Mouse (Mus musculus) forebrain, embryonic 16.5 days (tissue): ENCODE results near the gene Ifrd2. TPM values are rescaled to one million over a fixed set of nuclear protein-coding genes. Genes with fewer than 3 reads are reported as not detected.
A peak's percentile ranks its signal among the peaks of the same experiment; 100 is the strongest.
"Not testable (repeated sequence)": the region's sequence is repeated elsewhere in the genome, so short reads cannot be mapped to it uniquely, and the experiment has no call there.

Experiments used
- ATAC-seq: fragments of 200-750 bp; cut with Nextera tagmentation; 2 replicates; pipeline ENCODE4 v1.8.0; 2017; ENCODE audit warnings: mild to moderate bottlenecking, moderate library complexity
- H3K27ac ChIP-seq: fragments of 300-500 bp; sonication (generic); 2 replicates; pipeline ENCODE4 v1.5.1; 2014; ENCODE audit warnings: low read length, control low read depth
- H3K27me3 ChIP-seq: fragments of 300-500 bp; sonication (generic); replicated peaks from 2 replicates; pipeline ENCODE4 v1.6.1; 2014; ENCODE audit warnings: low read length; ENCODE audit not compliant: control insufficient read depth, insufficient read depth
- H3K36me3 ChIP-seq: fragments of 300-500 bp; sonication (generic); 2 replicates; pipeline ENCODE4 v1.6.1; 2014; ENCODE audit not compliant: control insufficient read depth, insufficient read depth
- H3K4me1 ChIP-seq: fragments of 300-500 bp; sonication (generic); replicated peaks from 2 replicates; pipeline ENCODE4 v1.6.1; 2014; ENCODE audit warnings: low read length; ENCODE audit not compliant: control insufficient read depth, insufficient read depth
- H3K4me2 ChIP-seq: fragments of 300-500 bp; sonication (generic); 2 replicates; pipeline ENCODE4 v1.6.1; 2014; ENCODE audit warnings: mild to moderate bottlenecking, low read length, control low read depth
- H3K4me3 ChIP-seq: fragments of 300-500 bp; sonication (generic); replicated peaks from 2 replicates; pipeline ENCODE4 v1.5.1; 2014; ENCODE audit warnings: mild to moderate bottlenecking, low read length, control low read depth
- H3K9ac ChIP-seq: fragments of 300-500 bp; sonication (generic); replicated peaks from 2 replicates; pipeline ENCODE4 v1.6.1; 2014; ENCODE audit warnings: low read depth, low read length, control low read depth
- H3K9me3 ChIP-seq: fragments of 300-500 bp; sonication (generic); 2 replicates; pipeline ENCODE4 v1.6.1; 2016; ENCODE audit warnings: low read length; ENCODE audit not compliant: control insufficient read depth
- WGBS: fragments of 180-500 bp; shearing (Covaris S2); extraction: QIAGEN DNeasy Blood & Tissue Kit; methylation state at CpG from one replicate; pipeline ENCODE4 v1.1.7; 2014; 5-methylcytosine and 5-hydroxymethylcytosine counted together
- polyA plus RNA-seq: library from polyadenylated mRNA; unstranded; fragments of >200 nt; fragmentation: Nextera tagmentation; extraction: Ambion mirVana; gene quantifications from 2 replicates; pipeline ENCODE4 v1.2.1, GENCODE M21; 2015

Gene Ifrd2
- polyA plus RNA-seq, 1 experiment from 2014 or later, result 16.8 TPM

DNA sequence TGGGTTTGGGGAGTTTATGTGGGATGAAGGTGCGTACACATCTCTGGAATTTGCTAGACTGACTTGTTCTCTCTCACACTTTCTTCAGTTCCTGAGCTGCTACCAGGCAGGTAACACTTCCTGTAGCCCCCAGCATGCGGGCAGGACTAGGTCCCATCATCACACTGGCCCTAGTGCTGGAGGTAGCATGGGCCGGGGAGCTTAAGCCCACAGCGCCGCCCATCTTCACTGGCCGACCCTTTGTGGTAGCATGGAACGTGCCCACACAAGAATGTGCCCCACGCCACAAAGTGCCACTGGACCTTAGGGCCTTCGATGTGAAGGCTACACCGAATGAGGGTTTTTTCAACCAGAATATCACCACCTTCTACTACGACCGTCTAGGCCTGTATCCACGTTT is 17.4 kb upstream of the Ifrd2 start:
- H3K9me3 ChIP-seq, result no peaks in the 10 kb centered on the region
- 34% methylated on average over 13 of the region's 13 CpGs for WGBS
- H3K27me3 ChIP-seq, result no peaks in the 10 kb centered on the region
- H3K4me2 ChIP-seq, result peak overlapping the region; percentile 95
- H3K4me1 ChIP-seq, result peaks cover 38% of the 10 kb centered on the region
- no peak overlapping the region for H3K27ac ChIP-seq
- peak overlapping the region; percentile 88 for H3K9ac ChIP-seq
- H3K4me3 ChIP-seq, result peak overlapping the region; percentile 83
- H3K36me3 ChIP-seq, result peaks cover 28% of the 10 kb centered on the region
- ATAC-seq, result no peak

DNA sequence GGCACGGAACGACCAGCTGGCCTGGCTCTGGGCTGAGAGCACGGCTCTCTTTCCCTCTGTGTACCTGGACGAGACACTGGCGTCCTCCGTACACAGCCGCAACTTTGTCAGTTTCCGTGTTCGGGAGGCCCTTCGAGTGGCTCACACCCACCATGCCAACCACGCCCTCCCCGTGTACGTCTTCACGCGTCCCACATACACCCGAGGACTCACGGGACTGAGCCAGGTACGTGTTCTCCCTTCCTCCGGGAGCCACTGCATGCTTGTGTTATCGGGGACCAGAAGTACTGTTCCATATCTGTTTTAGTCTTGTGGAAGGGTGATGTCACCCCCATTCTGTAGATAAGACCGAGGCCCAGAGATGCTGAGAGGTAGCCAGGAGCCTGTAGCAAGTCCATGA is 16.6 kb upstream of the Ifrd2 start:
- Histone ChIP-seq H3K4me3 (no peak overlapping the region), H3K27me3 (no peaks in the 10 kb centered on the region), H3K36me3 (peaks cover 27% of the 10 kb centered on the region), H3K4me2 (peak overlapping the region; percentile 95), H3K9ac (peak overlapping the region; percentile 88; the same call in 1 of the 2 replicates), H3K9me3 (no peaks in the 10 kb centered on the region), H3K27ac (no peak overlapping the region), H3K4me1 (peaks cover 38% of the 10 kb centered on the region)
- ATAC-seq, result no peak
- WGBS, result 94% methylated on average over 21 of the region's 21 CpGs

DNA sequence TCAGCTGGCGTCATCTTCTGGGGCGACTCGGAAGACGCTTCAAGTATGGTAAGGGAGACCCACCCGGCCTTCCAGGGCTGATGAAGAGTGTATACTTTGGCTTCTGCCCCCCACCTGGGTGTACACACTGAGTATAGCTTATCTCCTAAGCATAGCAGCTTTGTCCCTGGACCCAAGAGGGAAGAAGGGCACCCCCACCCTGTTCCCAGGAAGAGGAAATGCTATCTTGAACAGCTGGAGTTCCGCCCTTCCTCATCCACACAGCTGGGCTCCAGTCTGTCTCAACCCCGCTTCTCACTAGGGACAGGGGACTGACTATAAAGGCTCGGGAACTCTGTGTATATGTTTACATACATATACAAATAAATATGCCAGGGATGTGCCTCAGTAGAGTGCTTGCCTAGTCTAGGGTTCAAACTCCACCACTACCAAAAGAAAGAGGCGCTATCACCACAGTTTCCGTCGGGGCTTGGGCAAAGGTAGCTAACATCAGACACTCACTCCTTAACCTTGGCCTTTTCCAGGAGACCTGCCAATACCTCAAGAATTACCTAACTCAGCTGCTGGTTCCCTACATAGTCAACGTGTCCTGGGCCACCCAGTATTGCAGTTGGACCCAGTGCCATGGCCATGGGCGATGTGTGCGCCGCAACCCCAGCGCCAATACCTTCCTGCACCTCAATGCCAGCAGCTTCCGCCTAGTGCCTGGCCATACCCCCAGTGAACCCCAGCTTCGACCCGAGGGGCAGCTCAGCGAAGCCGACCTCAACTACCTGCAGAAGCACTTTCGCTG is 15.7 kb upstream of the Ifrd2 start:
- H3K4me1 ChIP-seq, result peaks cover 38% of the 10 kb centered on the region
- ATAC-seq, result no peak
- H3K4me2 ChIP-seq, result no peak overlapping the region
- H3K27ac ChIP-seq, result no peak overlapping the region
- no peaks in the 10 kb centered on the region for H3K9me3 ChIP-seq
- 95% methylated on average over 22 of the region's 22 CpGs for WGBS
- H3K4me3 ChIP-seq, result no peak overlapping the region
- H3K9ac ChIP-seq, result no peak overlapping the region
- H3K27me3 ChIP-seq, result no peaks in the 10 kb centered on the region
- H3K36me3 ChIP-seq, result peaks cover 27% of the 10 kb centered on the region

DNA sequence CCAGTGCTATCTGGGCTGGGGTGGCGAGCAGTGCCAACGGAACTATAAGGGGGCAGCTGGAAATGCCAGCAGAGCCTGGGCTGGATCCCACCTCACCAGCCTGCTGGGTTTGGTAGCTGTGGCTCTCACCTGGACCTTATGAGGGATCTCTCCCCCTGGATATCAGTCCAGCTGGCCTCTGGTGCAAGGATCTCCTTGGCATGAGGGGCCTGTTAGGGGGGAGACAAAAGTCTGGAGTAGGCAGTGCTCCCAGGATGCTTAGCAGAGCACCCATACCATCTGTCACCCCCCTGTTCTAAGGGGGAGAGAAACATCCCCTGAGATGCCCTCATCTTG is 15.1 kb upstream of the Ifrd2 start:
- no peaks in the 10 kb centered on the region for H3K27me3 ChIP-seq
- no peak overlapping the region for H3K4me2 ChIP-seq
- WGBS, result 92% methylated on average over 2 of the region's 2 CpGs
- H3K36me3 ChIP-seq, result peaks cover 27% of the 10 kb centered on the region
- no peaks in the 10 kb centered on the region for H3K9me3 ChIP-seq
- no peak overlapping the region for H3K4me3 ChIP-seq
- H3K9ac ChIP-seq, result no peak overlapping the region
- no peak for ATAC-seq
- no peak overlapping the region for H3K27ac ChIP-seq
- H3K4me1 ChIP-seq, result peaks cover 41% of the 10 kb centered on the region

DNA sequence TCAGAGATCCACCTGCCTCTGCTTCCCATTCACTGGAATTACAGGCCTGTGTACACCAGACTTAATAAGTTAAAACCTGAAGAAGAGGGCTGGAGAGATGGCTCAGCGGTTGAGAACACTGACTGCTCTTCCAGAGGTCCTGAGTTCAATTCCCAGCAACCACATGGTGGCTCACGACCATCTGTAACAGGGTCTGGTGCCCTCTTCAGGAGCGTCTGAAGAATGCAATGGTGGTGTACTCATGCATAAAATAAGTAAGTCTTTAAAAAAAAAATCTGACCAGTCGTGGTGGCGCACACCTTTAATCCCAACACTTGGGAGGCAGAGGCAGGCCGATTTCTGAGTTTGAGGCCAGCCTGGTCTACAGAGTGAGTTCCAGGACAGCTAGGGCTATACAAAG is 13.7 kb upstream of the Ifrd2 start:
- H3K4me2 ChIP-seq, H3K9me3 ChIP-seq, H3K9ac ChIP-seq, H3K27ac ChIP-seq, H3K4me3 ChIP-seq, H3K27me3 ChIP-seq, ATAC-seq: not testable (repeated sequence)
- 80% methylated on average over 6 of the region's 6 CpGs for WGBS
- H3K4me1 ChIP-seq, result peaks cover 32% of the 10 kb centered on the region
- peaks cover 27% of the 10 kb centered on the region for H3K36me3 ChIP-seq

DNA sequence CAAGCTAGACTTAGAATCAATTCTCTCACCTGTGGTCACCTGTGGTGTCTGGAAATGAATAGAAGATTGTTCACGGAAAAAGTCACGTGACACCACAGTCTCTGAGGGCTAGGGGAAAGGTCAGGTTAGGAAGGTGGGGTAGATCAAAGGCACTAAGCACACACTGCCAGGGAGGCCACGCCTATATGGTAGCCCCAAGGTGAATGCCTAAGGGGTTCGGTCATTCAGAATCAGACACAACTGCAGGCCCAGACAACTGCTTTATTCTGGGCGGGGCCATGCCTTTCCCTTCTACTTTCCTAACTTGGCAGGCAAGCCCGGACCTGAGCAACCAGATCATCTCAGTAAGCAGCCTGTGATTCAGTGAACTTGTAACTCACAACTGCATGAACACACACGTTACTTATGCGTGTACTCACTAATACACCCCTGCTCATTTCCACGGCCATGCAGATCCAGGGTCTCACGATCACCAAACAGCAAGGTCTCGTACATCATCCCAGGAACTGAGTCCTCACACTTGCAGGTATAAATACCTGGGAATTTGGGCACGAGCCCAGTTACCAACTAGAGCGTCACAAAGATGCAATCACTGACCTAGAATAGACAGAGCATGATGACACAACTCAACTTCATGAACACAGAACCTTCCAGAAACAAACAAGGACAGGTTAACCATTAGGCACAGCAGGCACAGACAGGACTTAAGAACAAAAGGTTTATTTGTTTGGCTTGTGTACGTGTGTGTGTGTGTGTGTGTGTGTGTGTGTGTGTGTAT is 11.7 kb upstream of the Ifrd2 start:
- H3K4me3 ChIP-seq, result no peak overlapping the region
- H3K9ac ChIP-seq, result no peak overlapping the region
- ATAC-seq, result no peak
- H3K9me3 ChIP-seq, result no peaks in the 10 kb centered on the region
- 88% methylated on average over 14 of the region's 14 CpGs for WGBS
- H3K27me3 ChIP-seq, result no peaks in the 10 kb centered on the region
- H3K4me1 ChIP-seq, result peaks cover 35% of the 10 kb centered on the region
- no peak overlapping the region for H3K27ac ChIP-seq
- peaks cover 27% of the 10 kb centered on the region for H3K36me3 ChIP-seq
- H3K4me2 ChIP-seq, result no peak overlapping the region

DNA sequence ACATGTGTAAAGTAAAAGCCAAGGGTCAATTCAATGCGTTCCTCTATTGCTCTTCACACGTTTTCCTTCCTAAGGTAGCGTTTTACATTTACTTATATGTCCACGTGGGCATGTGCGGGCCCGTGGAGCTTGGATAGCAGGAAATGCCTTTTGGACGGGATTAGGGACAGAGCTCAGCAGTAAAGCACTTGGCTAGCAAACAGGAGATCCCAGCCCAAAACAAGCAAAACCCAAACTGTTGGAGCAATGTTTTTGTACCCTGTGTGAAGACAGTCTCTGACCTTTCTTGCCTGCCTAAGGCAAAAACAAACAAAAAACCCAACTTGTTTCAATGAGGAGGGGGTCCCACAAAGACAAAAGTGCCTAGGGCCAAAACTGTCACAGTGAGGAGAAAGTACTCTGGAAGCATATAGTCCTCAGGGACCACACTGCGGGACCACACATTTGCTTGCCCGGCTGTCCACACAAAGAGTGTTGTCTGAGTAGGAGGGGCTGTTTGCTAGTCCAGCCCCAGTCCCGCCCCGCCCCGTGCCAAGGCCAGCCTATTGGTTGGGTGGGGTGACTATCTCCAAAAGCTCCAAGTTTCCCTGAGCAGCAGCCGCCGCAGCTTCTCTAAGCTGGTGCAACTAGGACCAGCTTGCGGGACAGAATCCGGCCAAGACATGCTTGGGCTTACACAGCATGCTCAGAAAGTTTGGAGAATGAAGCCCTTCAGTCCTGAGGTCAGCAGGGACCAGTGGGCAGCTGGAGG is 10.9 kb upstream of the Ifrd2 start, which contains the start of gene Hyal1:
Gene Hyal1 (plus strand): TSS at position 571 of the 751 bp plus-strand sequence.
- peaks cover 27% of the 10 kb centered on the region for H3K36me3 ChIP-seq
- WGBS, result 26% methylated on average over 16 of the region's 16 CpGs
- no peaks in the 10 kb centered on the region for H3K27me3 ChIP-seq
- ATAC-seq, result peak; percentile 63
- H3K9ac ChIP-seq, result 0 out of 2 replicates have a peak within 1 kb of the TSS, but pooled peaks have one; percentile 27
- peaks cover 34% of the 10 kb centered on the region for H3K4me1 ChIP-seq
- H3K4me2 ChIP-seq, result peak within 1 kb of the TSS; percentile 32; the same call in 1 of the 2 replicates
- no peaks in the 10 kb centered on the region for H3K9me3 ChIP-seq
- 0 out of 2 replicates have a peak within 1 kb of the TSS, but pooled peaks have one; percentile 16 for H3K27ac ChIP-seq
- H3K4me3 ChIP-seq, result peak within 1 kb of the TSS; percentile 17

DNA sequence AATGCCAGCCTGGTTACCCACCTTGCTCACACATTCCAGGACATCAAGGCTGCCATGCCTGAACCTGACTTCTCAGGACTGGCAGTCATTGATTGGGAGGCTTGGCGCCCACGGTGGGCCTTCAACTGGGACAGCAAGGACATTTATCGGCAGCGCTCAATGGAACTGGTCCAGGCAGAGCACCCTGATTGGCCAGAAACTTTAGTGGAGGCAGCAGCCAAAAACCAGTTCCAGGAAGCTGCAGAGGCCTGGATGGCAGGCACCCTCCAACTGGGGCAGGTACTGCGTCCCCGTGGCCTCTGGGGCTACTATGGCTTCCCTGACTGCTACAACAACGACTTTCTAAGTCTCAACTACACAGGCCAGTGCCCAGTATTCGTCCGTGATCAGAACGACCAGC is 9.6 kb upstream of the Ifrd2 start:
- H3K36me3 ChIP-seq, result peaks cover 14% of the 10 kb centered on the region; the same call in 1 of the 2 replicates
- H3K4me2 ChIP-seq, result no peak overlapping the region
- 90% methylated on average over 10 of the region's 10 CpGs for WGBS
- no peak overlapping the region for H3K27ac ChIP-seq
- H3K4me1 ChIP-seq, result peaks cover 29% of the 10 kb centered on the region
- no peaks in the 10 kb centered on the region for H3K27me3 ChIP-seq
- no peaks in the 10 kb centered on the region for H3K9me3 ChIP-seq
- no peak overlapping the region for H3K9ac ChIP-seq
- no peak overlapping the region for H3K4me3 ChIP-seq
- ATAC-seq, result no peak

DNA sequence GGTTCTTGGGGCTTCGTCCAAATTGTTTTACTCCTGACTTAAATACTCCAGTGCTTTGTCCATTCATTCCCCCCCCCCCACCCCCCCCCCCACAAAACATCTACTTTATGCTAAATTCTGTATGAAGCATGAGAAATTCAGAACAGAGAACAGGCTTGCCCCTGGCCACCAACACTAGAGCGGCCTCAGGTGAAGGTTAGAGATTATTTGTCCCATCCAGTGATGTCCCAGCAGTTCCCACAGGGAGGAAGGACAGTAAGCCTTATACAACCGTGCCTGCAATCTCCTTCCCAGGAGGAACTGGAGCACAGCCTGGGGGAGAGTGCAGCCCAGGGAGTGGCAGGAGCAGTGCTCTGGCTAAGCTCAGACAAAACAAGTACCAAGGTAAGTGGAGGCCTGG is 8.9 kb upstream of the Ifrd2 start, which contains the start of gene Naa80:
Gene Naa80 (plus strand): TSS at position 301 of the 400 bp plus-strand sequence.
- no peak for ATAC-seq
- Histone ChIP-seq H3K4me2 (no peak within 1 kb of the TSS), H3K4me1 (peaks cover 29% of the 10 kb centered on the region), H3K27ac (peak within 1 kb of the TSS; percentile 92), H3K9me3 (no peaks in the 10 kb centered on the region), H3K36me3 (peaks cover 10% of the 10 kb centered on the region; the same call in 1 of the 2 replicates), H3K4me3 (no peak within 1 kb of the TSS), H3K27me3 (no peaks in the 10 kb centered on the region), H3K9ac (no peak within 1 kb of the TSS)
- 88% methylated on average over 3 of the region's 3 CpGs for WGBS
